Mouse (Mus musculus): ENCODE measurements around the gene Dhx33. TPM values are rescaled to one million over a fixed set of nuclear protein-coding genes. Genes with fewer than 3 reads are reported as not detected.

The Dhx33 gene
- polyA plus RNA-seq, 1 experiment from 2014 or later, result 5.8 TPM

DNA sequence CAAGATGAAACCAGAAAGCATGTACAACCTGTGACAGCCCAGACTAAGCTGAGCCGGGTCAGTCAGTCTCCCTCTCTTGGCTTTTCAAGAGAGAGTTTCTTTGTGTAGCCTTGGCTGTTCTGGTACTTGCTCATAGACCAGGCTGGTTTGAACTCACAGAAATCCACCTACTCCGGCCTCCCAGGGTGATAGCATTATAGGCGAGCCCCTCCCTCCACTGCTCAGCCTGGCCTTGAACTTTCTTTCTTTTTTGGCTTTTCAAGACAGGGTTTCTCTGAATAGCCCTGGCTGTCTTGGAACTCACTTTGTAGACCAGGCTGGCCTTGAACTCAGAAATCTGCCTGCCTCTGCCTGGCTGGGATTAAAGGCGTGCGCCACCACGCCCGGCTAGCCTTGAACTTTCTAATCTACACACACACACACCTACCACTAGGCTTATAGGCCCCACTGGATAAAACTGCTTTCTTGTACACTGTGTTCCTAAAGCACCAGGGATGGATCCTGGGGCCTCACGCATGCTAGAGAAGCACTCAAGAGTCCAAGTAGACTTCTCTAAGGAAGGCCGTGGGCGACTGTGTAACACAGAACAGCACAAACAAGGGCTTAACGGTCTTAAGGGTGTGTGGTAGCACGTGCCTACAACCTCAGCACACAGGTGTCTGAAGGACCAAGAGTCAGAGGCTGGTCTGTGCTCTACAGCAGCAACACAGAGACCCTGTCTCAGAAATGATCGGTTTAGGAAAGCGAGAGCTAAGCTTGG is 23.3 kb downstream of the Dhx33 start:
- H3K4me1 ChIP-seq (replicated peaks), result peaks cover 38% of the 10 kb centered on the region
- peak overlapping the region; percentile 91 for H3K4me3 ChIP-seq (replicated peaks)
- H3K36me3 ChIP-seq (replicated peaks), result peaks cover 71% of the 10 kb centered on the region
- H3K9ac ChIP-seq, result peak overlapping the region; percentile 81
- H3K27me3 ChIP-seq, result no peaks in the 10 kb centered on the region
- 0 out of 2 replicates have a peak overlapping the region, but pooled peaks have one; percentile 24 for H3K27ac ChIP-seq (replicated peaks)
- no peaks in the 10 kb centered on the region for H3K9me3 ChIP-seq (replicated peaks)
- ATAC-seq (ENCODE audit: insufficient read depth), result no peak
- H3K4me2 ChIP-seq, result peak overlapping the region; percentile 99
- 72% methylated on average over 14 of the region's 14 CpGs for WGBS (ENCODE audit: insufficient replicate concordance)

DNA sequence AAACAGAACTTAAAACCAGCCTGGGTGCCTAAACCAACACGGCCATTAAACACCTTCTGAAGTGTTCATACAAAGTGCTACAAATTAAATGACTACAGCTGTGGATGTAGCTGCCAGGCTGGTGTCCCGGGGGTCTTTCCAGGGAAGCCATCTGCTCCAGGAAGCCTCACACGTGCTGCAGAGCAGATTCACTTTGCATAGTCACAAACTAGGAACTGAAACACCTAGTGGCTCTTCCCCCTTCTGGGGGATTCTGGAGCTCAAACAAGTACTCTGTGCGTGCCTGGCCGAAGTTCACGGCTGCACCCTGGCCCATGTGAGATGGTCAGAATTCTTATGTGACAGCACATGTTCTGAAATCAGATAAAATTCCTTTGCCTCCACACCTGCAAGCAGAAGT is 24.0 kb downstream of the Dhx33 start:
- Histone ChIP-seq H3K9ac (no peak overlapping the region), H3K27me3 (no peaks in the 10 kb centered on the region), H3K4me2 (peak overlapping the region; percentile 99; the same call in 1 of the 2 replicates), H3K9me3 (replicated peaks) (no peaks in the 10 kb centered on the region), H3K36me3 (replicated peaks) (peaks cover 71% of the 10 kb centered on the region), H3K4me3 (replicated peaks) (no peak overlapping the region), H3K4me1 (replicated peaks) (peaks cover 38% of the 10 kb centered on the region), H3K27ac (replicated peaks) (no peak overlapping the region)
- 86% methylated on average over 6 of the region's 6 CpGs for WGBS (ENCODE audit: insufficient replicate concordance)
- ATAC-seq (ENCODE audit: insufficient read depth), result no peak

DNA sequence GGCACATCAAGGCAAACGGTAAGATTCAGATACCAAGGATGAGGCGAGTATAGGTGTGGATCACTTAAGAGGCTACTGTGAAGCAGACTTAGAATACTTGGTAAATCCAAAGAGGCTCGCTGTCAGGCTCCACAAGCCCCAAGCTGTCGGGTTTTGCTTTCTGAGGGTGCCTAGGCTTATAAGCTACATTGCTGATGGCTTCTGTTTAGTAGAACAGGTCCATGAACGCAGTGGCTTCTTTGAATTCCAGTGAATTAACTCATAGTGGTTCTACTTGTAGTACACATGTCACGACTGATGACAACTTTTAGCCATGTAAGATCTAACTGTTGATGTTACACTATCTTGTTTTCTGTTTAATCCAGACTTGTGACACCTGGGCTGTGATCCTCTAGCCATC is 26.9 kb downstream of the Dhx33 start:
- H3K36me3 ChIP-seq (replicated peaks), result peaks cover 90% of the 10 kb centered on the region
- H3K4me1 ChIP-seq (replicated peaks), result peaks cover 53% of the 10 kb centered on the region

DNA sequence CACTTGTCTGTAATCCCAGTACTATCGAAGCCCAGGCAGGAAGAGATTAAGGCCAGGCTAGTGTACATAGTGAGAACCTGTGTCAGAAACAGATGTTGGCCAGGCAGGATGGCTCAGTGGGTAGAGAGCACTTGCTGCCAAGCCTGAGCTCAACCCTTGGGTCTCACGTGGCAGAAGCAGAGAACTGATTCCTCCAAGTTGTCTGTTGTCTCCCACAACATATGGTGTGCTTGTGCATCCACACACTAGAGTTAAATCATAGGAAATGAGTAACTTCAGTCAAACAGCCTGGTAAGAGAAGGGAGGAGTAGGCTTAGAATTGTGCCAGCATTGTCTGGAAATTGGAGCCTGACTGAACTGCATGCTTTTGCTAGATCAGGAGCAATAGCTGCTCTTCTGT is 29.0 kb downstream of the Dhx33 start:
- no peak overlapping the region for H3K4me3 ChIP-seq (replicated peaks)
- H3K9me3 ChIP-seq (replicated peaks), result no peaks in the 10 kb centered on the region
- no peak overlapping the region for H3K4me2 ChIP-seq
- H3K4me1 ChIP-seq (replicated peaks), result peaks cover 47% of the 10 kb centered on the region
- H3K27me3 ChIP-seq, result no peaks in the 10 kb centered on the region
- H3K36me3 ChIP-seq (replicated peaks), result peaks cover 87% of the 10 kb centered on the region
- no peak for ATAC-seq (ENCODE audit: insufficient read depth)
- no peak overlapping the region for H3K27ac ChIP-seq (replicated peaks)
- WGBS (ENCODE audit: insufficient replicate concordance), result 43% methylated on average over 2 of the region's 2 CpGs
- H3K9ac ChIP-seq, result no peak overlapping the region

More for the DNA sequence above, 26.9 kb downstream of the Dhx33 start:
- ATAC-seq (ENCODE audit: insufficient read depth), result no peak
- Histone ChIP-seq H3K4me2 (no peak overlapping the region), H3K9ac (no peak overlapping the region), H3K27ac (replicated peaks) (no peak overlapping the region), H3K9me3 (replicated peaks) (no peaks in the 10 kb centered on the region), H3K4me3 (replicated peaks) (no peak overlapping the region), H3K27me3 (no peaks in the 10 kb centered on the region)
- WGBS (ENCODE audit: insufficient replicate concordance), result 78% methylated on average over 6 of the region's 6 CpGs

DNA sequence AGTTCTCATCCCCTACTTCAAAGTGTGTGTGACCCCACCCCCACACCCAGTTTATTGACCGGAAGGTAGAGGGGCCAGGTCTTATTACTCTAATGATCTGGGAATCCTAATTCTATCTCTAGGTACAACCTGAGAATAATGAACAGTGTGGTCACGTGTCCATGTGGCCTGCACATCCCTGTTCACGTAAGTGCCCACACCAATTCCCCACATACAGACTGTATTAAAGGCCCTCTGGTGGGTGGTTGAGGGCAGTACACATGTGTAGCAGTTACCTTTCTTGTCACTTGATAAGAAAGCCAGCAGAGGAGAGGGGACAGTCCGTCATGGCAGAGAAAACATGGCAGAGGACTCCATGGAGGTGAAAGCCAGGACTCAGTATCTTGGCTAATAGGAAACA is 30.3 kb downstream of the Dhx33 start:
- Histone ChIP-seq H3K4me1 (replicated peaks) (peaks cover 42% of the 10 kb centered on the region), H3K9me3 (replicated peaks) (no peaks in the 10 kb centered on the region), H3K4me2 (no peak overlapping the region), H3K36me3 (replicated peaks) (peaks cover 74% of the 10 kb centered on the region), H3K4me3 (replicated peaks) (no peak overlapping the region), H3K9ac (no peak overlapping the region), H3K27ac (replicated peaks) (no peak overlapping the region), H3K27me3 (no peaks in the 10 kb centered on the region)
- 71% methylated on average over 4 of the region's 4 CpGs for WGBS (ENCODE audit: insufficient replicate concordance)
- no peak for ATAC-seq (ENCODE audit: insufficient read depth)

DNA sequence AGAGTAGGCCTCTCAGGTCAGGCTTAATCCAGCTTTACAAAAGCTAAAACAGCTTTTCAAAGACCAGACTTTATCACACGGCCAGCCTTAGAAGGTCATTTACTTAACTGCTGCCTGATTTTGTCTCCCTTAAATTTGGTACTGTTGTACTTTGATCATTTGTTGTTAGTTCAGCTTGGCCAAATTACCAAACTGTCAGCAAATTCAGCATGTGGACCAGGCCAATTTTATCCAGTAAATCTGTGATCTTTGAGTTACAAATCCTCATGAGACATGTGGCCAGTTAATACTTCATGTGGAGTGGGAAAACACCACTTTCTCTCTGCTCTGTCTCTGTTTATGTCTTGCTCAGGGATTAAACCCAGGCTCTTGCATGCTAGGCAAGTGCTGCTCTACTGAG is 31.7 kb downstream of the Dhx33 start:
- WGBS (ENCODE audit: insufficient replicate concordance), result 51% methylated on average over 1 of the region's 1 CpGs
- H3K9me3 ChIP-seq (replicated peaks), result no peaks in the 10 kb centered on the region
- H3K27ac ChIP-seq (replicated peaks), result 0 out of 2 replicates have a peak overlapping the region, but pooled peaks have one; percentile 0
- H3K4me1 ChIP-seq (replicated peaks), result peaks cover 52% of the 10 kb centered on the region
- no peak overlapping the region for H3K9ac ChIP-seq
- H3K4me2 ChIP-seq, result peak overlapping the region; percentile 79
- H3K4me3 ChIP-seq (replicated peaks), result no peak overlapping the region
- H3K27me3 ChIP-seq, result no peaks in the 10 kb centered on the region
- peaks cover 62% of the 10 kb centered on the region for H3K36me3 ChIP-seq (replicated peaks)
- no peak for ATAC-seq (ENCODE audit: insufficient read depth)

DNA sequence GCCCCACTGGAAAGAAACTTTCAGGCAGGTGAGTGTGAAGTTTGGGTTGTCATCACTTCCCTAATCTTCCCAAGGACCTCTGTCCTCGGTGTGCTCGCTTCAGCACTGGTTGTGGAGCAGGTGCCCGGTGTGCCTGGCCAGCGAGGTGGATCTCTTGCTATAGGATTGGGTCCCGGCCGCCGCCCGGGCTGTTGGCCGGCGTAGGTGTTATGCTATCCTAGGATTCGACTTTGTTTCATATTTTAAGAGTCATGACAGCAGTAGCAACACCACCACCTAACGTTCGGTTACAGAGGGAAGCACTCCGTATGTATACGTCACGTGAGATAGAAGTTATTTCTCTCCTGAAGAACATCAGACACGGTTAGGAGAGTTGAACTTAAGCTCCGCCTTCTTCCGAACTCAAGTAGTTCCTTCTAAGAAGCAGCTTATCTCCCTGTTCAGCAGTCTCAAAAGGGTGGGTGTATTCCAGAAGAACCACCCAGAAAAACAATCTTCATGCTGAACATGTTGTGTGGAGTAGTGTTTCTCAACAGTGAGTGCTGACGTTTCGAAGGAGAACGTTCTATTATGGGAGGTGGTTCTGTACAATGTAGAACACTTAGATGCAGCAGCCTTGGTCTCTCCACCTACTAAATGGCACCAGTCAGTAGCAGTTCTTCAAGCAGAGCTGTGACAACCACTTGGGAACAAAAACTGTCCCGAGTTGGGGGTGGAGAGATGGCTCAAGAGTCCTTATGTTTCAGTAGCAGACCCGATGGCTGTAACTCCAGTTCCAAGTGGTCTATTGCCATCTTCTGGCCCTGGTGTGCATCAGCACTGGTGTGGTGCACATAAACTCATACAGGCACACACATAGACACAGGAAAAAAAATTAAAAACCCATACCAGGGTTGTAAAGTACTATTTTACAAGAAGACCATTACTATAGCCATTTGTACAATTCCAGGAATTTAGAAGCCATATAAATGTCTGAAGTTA is 33.4 kb downstream of the Dhx33 start:
- peaks cover 54% of the 10 kb centered on the region for H3K4me1 ChIP-seq (replicated peaks)
- H3K9ac ChIP-seq, result peak overlapping the region; percentile 83
- ATAC-seq (ENCODE audit: insufficient read depth), result peak; percentile 61
- peak overlapping the region; percentile 79 for H3K4me2 ChIP-seq
- WGBS (ENCODE audit: insufficient replicate concordance), result 5% methylated on average over 24 of the region's 24 CpGs
- peak overlapping the region; percentile 98 for H3K27ac ChIP-seq (replicated peaks)
- H3K9me3 ChIP-seq (replicated peaks), result no peaks in the 10 kb centered on the region
- H3K27me3 ChIP-seq, result no peaks in the 10 kb centered on the region
- H3K36me3 ChIP-seq (replicated peaks), result peaks cover 52% of the 10 kb centered on the region
- peak overlapping the region; percentile 94 for H3K4me3 ChIP-seq (replicated peaks)

DNA sequence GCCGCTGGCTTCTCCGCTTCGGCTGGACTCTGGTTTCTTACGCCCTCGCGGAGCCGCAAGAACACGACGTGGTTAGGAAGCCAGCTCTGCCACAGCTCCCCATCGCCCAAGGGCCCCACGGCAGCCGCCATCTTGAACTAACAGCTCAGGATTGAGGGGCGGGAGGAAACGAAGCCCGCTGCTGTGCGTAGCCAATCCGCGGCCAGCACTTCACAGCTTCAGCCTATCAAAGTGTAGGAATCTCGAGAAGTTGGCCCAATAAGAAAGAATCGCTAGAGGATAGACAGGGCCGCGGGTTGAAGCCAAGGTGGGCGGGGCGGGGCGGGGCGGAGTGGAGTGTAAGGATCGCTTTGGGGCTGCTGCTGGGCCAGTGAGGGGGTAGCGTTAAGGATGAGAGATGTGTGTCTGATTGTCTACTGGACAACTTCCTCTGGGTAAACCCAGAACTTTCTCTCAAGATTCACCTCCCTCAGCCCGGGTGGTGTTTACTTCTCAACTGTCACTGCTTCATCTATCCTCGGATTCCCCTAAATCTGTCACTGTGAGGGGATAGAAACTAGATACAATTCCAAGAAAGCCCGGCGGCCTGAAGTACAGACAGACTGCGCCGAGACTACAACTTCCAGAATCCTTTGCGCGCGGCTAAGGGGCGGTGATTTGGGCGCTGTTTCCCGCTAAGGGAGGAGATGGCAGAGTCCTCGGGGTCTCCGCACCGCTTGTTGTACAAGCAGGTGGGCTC is 34.2 kb downstream of the Dhx33 start, which contains the start of the genes Nup88 and Rpain:
TSS of gene Nup88 (minus strand) at position 153 of the 739 bp plus-strand sequence.
TSS of gene Rpain (plus strand) at position 393 of the 739 bp plus-strand sequence.
- under 1% methylated on average over 43 of the region's 43 CpGs for WGBS (ENCODE audit: insufficient replicate concordance)
- H3K4me2 ChIP-seq, result peak within 1 kb of the TSS; percentile 82
- no peaks in the 10 kb centered on the region for H3K27me3 ChIP-seq
- peak within 1 kb of the TSS; percentile 98 for H3K27ac ChIP-seq (replicated peaks)
- peaks cover 52% of the 10 kb centered on the region for H3K36me3 ChIP-seq (replicated peaks)
- ATAC-seq (ENCODE audit: insufficient read depth), result peak; percentile 92
- H3K4me1 ChIP-seq (replicated peaks), result peaks cover 54% of the 10 kb centered on the region
- peak within 1 kb of the TSS; percentile 94 for H3K4me3 ChIP-seq (replicated peaks)
- no peaks in the 10 kb centered on the region for H3K9me3 ChIP-seq (replicated peaks)
- peak within 1 kb of the TSS; percentile 86 for H3K9ac ChIP-seq

DNA sequence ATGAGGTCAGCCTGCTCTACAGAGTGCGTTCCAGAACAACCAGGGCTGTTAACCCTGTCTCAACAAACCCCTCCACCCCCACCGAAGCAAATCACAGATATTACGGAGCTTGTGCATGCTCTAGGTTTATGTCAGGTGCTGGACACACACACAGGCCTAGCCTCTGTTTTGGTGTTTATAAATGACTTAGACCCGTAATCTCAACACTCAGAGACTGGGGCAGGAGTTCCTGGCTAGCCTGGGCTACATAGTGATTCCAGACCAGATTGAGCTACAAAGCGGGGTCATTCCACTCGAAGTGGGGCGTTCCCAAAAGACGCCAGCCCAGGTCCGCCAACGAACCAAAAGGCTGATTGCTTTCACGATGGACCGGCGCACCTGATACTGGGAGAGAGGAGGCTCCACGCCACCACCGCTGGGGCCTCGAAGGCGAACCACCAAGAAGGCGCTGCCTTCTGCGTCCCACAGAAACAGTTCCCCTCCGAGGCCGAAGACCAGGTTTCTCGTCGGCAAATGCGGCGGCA is 34.9 kb downstream of the Dhx33 start:
- Histone ChIP-seq H3K4me2 (peak overlapping the region; percentile 82), H3K4me3 (replicated peaks) (peak overlapping the region; percentile 94), H3K9ac (peak overlapping the region; percentile 86), H3K27ac (replicated peaks) (peak overlapping the region; percentile 98), H3K36me3 (replicated peaks) (peaks cover 52% of the 10 kb centered on the region), H3K27me3 (no peaks in the 10 kb centered on the region), H3K9me3 (replicated peaks) (no peaks in the 10 kb centered on the region), H3K4me1 (replicated peaks) (peaks cover 53% of the 10 kb centered on the region)
- WGBS (ENCODE audit: insufficient replicate concordance), result under 1% methylated on average over 25 of the region's 25 CpGs
- ATAC-seq (ENCODE audit: insufficient read depth), result no peak

DNA sequence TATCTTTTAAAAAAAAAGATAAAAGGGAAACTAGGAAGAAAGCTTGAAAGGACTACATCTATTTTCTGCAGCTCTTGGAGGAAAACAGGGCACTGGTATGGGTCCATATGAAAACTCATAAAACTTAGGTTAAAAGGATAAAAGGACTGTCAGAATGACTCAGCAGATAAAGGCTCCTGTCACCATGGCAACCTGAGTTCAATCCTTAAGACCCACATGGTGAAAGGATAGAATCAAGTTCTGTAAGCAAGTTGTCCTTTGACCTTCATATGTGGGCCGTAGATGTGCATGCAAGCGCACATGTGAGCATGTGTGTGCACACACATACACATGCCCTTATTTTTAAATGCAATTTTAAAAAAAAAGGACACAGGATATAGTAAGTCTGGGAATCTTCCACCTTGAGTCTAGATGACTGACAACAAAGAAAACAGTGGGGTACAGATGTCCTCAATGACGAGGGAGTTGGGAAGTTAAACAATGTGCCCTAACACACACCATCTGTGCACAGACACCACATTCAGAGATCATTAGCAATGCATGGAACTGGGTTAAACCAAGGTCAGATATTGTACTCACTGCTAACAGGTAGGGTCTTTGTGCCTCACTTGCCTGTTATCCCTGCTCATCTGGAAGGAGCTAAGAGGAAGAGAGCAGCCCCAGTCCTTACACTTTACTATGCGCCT is 39.9 kb downstream of the Dhx33 start:
- Histone ChIP-seq H3K27me3 (no peaks in the 10 kb centered on the region), H3K9ac (no peak overlapping the region), H3K4me2 (no peak overlapping the region), H3K36me3 (replicated peaks) (peaks cover 72% of the 10 kb centered on the region), H3K27ac (replicated peaks) (no peak overlapping the region), H3K9me3 (replicated peaks) (no peaks in the 10 kb centered on the region), H3K4me3 (replicated peaks) (no peak overlapping the region), H3K4me1 (replicated peaks) (peaks cover 37% of the 10 kb centered on the region)
- 81% methylated on average over 4 of the region's 4 CpGs for WGBS (ENCODE audit: insufficient replicate concordance)
- 0 out of 2 replicates have a peak, but pooled peaks have one; percentile 16 for ATAC-seq (ENCODE audit: insufficient read depth)
